Mouse (Mus musculus) ES-E14 (cell line): ENCODE results near the gene Zfp422.

Source experiments
- CHD2 ChIP-seq: IDR thresholded peaks from 2 replicates; pipeline ENCODE4 v1.6.1; 2014; ENCODE audit warnings: mild to moderate bottlenecking, low read depth, low read length, inconsistent platforms
- HCFC1 ChIP-seq: IDR thresholded peaks from 2 replicates; pipeline ENCODE4 v1.6.1; 2012; ENCODE audit warnings: low read length, inconsistent platforms, borderline replicate concordance; ENCODE audit not compliant: insufficient read depth
- MAFK ChIP-seq: IDR thresholded peaks from 2 replicates; pipeline ENCODE4 v1.6.1; 2014; ENCODE audit warnings: mild to moderate bottlenecking, low read depth, low read length, inconsistent platforms; ENCODE audit not compliant: insufficient read depth
- ZC3H11A ChIP-seq: IDR thresholded peaks from 2 replicates; pipeline ENCODE4 v1.6.1; 2012; ENCODE audit warnings: low read depth, mild to moderate bottlenecking, inconsistent platforms, low read length, borderline replicate concordance

DNA sequence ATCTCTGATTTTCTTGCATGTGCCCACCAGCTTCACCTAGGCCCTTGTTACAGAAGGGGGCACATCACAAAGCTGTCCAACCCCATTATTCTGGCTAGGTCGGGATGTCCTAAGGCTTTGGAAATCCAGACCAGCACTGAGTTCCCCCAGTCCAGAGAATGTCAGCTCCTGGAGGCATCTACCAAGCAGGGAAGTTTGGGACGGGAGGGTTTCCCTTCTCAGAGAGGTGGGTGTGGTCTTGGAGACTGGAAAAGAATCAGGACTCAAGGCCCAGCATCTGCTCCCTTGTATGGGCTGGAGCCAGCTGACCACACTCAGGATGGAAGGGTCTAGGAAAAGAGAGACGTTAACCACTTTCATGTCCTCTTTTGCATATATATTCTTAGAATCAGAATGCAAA is 24.4 kb upstream of the Zfp422 start:
- TF ChIP-seq ZC3H11A: no peak
- no peak for TF ChIP-seq HCFC1
- no peak for TF ChIP-seq CHD2
- TF ChIP-seq MAFK: no peak
